Mouse (Mus musculus): ENCODE results near the gene Arhgdig. TPM values are rescaled to one million over a fixed set of nuclear protein-coding genes. Genes with fewer than 3 reads are reported as not detected.

The Arhgdig gene
- polyA plus RNA-seq, 1 experiment = 4.3 TPM

Other genes with a start within 250 kb of the Arhgdig start
- 26.1 and 44.5 TPM in 2 replicates for gene Capn15, start 222.0 kb downstream of the Arhgdig start, polyA plus RNA-seq (2012; rRNA removed)
- gene Rab11fip3, start 138.2 kb downstream of the Arhgdig start, polyA plus RNA-seq (2012; rRNA removed) = 41.3 and 65.7 TPM in 2 replicates
- gene Decr2, start 117.4 kb downstream of the Arhgdig start, polyA plus RNA-seq (2012; rRNA removed) = 25.1 and 39.0 TPM in 2 replicates
- gene Nme4, start 112.2 kb downstream of the Arhgdig start, polyA plus RNA-seq (2012; rRNA removed) = 14.1 and 14.5 TPM in 2 replicates
- 222 and 309 TPM in 2 replicates for gene Tmem8, start 94.5 kb downstream of the Arhgdig start, polyA plus RNA-seq (2012; rRNA removed)
- 96.4 and 99.2 TPM in 2 replicates for gene Mrpl28, start 84.3 kb downstream of the Arhgdig start, polyA plus RNA-seq (2012; rRNA removed)
- gene Axin1, start 69.1 kb downstream of the Arhgdig start, polyA plus RNA-seq (2012; rRNA removed) = 16.4 and 17.6 TPM in 2 replicates
- gene Pdia2, start 8.7 kb downstream of the Arhgdig start, polyA plus RNA-seq (2012; rRNA removed) = 0.91 and 0.97 TPM in 2 replicates
- 3.1 and 3.7 TPM in 2 replicates for gene Rgs11, start 4.8 kb downstream of the Arhgdig start, polyA plus RNA-seq (2012; rRNA removed)
- 186 and 243 TPM in 2 replicates for gene Fam234a, start 36.5 kb upstream of the Arhgdig start, polyA plus RNA-seq (2012; rRNA removed)
- gene Luc7l, start 45.1 kb upstream of the Arhgdig start, polyA plus RNA-seq (2012; rRNA removed) = 13.2 and 18.0 TPM in 2 replicates
- gene Neurl1b, start 207.0 kb upstream of the Arhgdig start, polyA plus RNA-seq (2012; rRNA removed) = 13.7 and 16.0 TPM in 2 replicates